Mouse (Mus musculus): Measurements from ENCODE around the gene Thap4.

DNA sequence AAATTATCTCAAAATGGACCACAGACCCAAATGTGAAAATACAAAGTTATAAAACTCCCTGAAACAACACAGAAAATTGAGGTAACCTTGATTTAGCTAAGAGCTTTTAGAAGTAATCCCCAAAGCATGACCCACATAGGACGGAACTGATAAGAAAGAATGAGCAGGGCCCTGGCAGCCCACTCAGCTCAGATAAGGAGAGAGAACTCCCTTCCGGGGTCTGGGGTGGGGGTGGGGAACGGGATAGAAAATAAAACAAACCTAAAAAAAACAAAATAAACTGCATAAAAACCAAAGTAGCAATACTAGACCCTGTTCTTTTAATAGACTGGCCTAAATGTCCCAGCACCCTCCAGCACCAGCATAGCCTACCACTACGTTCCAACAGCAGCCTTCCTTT, 12.7 kb downstream of the Thap4 start:
- TF ChIP-seq CTCF (IDR thresholded peaks at IDR 0.05; ENCODE audit: borderline replicate concordance, insufficient read depth, low read length) (no peak), POLR2A (IDR thresholded peaks at IDR 0.05; ENCODE audit: low read depth, low read length) (no peak)
